Mouse (Mus musculus) effector memory CD4-positive, alpha-beta T cell, adult 7 months (primary cell): ENCODE data around the gene Olfr1157. TPM values are rescaled to one million over a fixed set of nuclear protein-coding genes. Genes with fewer than 3 reads are reported as not detected.

Experiments
- polyA plus RNA-seq: library from polyadenylated mRNA; unstranded; fragments of 100-300 nt; shearing (Covaris generic); gene quantifications from one replicate; pipeline ENCODE4 v1.2.1, GENCODE M21; 2017

The Olfr1157 gene
- not detected for polyA plus RNA-seq

DNA sequence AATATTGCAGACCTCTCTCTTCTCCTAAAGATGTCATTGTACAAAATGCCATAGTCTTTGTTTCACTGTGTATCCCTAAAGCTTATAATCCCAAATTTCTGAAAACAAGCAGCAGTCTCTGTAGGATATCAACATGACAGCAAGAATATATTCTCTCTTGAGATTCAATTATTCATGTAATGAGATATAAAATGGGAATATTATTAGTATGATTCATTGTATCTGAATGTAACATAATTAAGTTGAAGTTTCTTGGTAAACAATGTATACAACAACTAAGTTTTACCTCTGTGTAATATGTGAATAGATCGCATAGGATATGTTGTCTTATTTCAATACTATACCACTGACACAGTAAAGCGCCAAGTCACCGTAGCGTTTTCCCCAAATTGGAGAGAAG is at the start of gene Olfr1157:
Gene Olfr1157, minus strand, starts transcription at position 101 of the 400 bp plus-strand sequence.

GRCm38 (mm10) chr2:88007515-88008318 is 39.6 kb upstream of the Olfr1157 start, which contains the start of gene Olfr1160:
TSS of gene Olfr1160 (minus strand) at chr2:88008268.

DNA sequence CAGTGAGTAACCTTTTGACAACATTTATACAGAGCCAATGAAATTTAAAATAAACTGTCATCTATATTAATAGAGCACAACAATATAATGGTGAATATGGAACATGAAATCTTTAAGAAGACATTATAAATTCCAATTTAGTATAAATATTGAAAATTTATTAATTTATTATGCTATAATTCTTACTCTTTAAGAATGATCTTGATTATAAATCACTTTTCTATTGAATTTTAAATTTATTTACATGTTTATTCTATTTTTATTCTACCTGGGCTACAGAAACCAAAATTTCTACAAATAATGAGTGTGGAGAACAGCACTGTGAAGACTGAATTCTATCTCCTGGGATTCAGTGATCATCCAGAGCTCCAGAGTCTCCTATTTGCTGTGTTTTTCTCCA is 21.7 kb upstream of the Olfr1157 start, which contains the start of gene Olfr1158:
Gene Olfr1158, plus strand, starts transcription at position 301 of the 400 bp plus-strand sequence.

GRCm38 (mm10) chr2:87974563-87974962 is 6.5 kb upstream of the Olfr1157 start, which contains the start of gene Olfr74:
TSS of gene Olfr74 (minus strand) at chr2:87974663.

GRCm38 (mm10) chr2:87953000-87953399 is 15.1 kb downstream of the Olfr1157 start, which contains the start of gene Olfr1156:
TSS of gene Olfr1156 (minus strand) at chr2:87953100.

DNA sequence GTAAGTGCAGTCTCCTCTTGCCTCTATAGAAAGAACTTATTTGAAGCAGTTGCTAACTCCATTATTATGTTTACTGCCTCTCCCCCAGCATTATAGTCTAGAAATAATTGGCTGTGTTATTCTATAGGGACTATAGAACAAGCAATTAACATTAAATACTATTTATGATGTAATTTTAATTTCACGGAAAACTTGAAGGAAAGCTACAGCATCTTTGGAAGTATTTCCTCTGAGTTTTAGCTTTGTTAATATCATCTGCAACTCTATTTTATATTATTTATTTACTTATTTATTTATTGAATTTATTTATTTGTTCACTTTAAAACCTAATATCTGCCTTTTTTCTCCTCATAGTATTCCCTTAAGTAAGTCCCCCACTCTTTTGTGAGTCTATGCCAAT is 23.1 kb downstream of the Olfr1157 start, which contains the start of gene Olfr1155:
Gene Olfr1155, minus strand, starts transcription at position 101 of the 400 bp plus-strand sequence.

Other genes with a start within 250 kb of the Olfr1157 start
- gene Olfr1138, start 228.3 kb downstream of the Olfr1157 start, polyA plus RNA-seq, result 0.41 TPM
- gene Olfr1140, start 224.5 kb downstream of the Olfr1157 start, polyA plus RNA-seq, result not detected
- not detected for gene Olfr1141, start 214.3 kb downstream of the Olfr1157 start, polyA plus RNA-seq
- gene Olfr152, start 188.8 kb downstream of the Olfr1157 start, polyA plus RNA-seq, result not detected
- not detected for gene Olfr1143, start 167.7 kb downstream of the Olfr1157 start, polyA plus RNA-seq
- not detected for gene Olfr1145, start 158.5 kb downstream of the Olfr1157 start, polyA plus RNA-seq
- 0.28 TPM for gene Olfr1148, start 137.8 kb downstream of the Olfr1157 start, polyA plus RNA-seq
- not detected for gene Olfr1150-ps1, start 124.3 kb downstream of the Olfr1157 start, polyA plus RNA-seq
- gene Olfr1151, start 112.4 kb downstream of the Olfr1157 start, polyA plus RNA-seq, result not detected
- gene Olfr1152, start 101.8 kb downstream of the Olfr1157 start, polyA plus RNA-seq, result 0.09 TPM
- not detected for gene Olfr1153, start 73.3 kb downstream of the Olfr1157 start, polyA plus RNA-seq
- gene Olfr1154, start 63.1 kb downstream of the Olfr1157 start, polyA plus RNA-seq, result not detected
- not detected for gene Olfr1155, start 23.2 kb downstream of the Olfr1157 start, polyA plus RNA-seq
- gene Olfr1156, start 15.2 kb downstream of the Olfr1157 start, polyA plus RNA-seq, result 0.20 TPM
- gene Olfr74, start 6.4 kb upstream of the Olfr1157 start, polyA plus RNA-seq, result not detected
- gene Olfr1158, start 21.8 kb upstream of the Olfr1157 start, polyA plus RNA-seq, result not detected
- 0.16 TPM for gene Olfr1160, start 40.0 kb upstream of the Olfr1157 start, polyA plus RNA-seq
- not detected for gene Olfr1161, start 54.5 kb upstream of the Olfr1157 start, polyA plus RNA-seq
- not detected for gene Olfr73, start 69.4 kb upstream of the Olfr1157 start, polyA plus RNA-seq
- gene Olfr1162, start 82.8 kb upstream of the Olfr1157 start, polyA plus RNA-seq, result 0.10 TPM
- gene Olfr1163, start 103.5 kb upstream of the Olfr1157 start, polyA plus RNA-seq, result not detected
- not detected for gene Olfr1164, start 125.7 kb upstream of the Olfr1157 start, polyA plus RNA-seq
- gene Olfr1166, start 160.0 kb upstream of the Olfr1157 start, polyA plus RNA-seq, result not detected
- not detected for gene Olfr1167, start 186.9 kb upstream of the Olfr1157 start, polyA plus RNA-seq
- not detected for gene Olfr1168, start 213.6 kb upstream of the Olfr1157 start, polyA plus RNA-seq